Mouse (Mus musculus) adrenal gland, postnatal 14 days (tissue): ENCODE results near the gene Ppp1r9a. TPM values are rescaled to one million over a fixed set of nuclear protein-coding genes. Genes with fewer than 3 reads are reported as not detected.

ENCODE experiments used
- DNase-seq: peaks from one replicate; pipeline ENCODE4 v3.0.0; 2021; ENCODE audit warnings: mixed read lengths
- total RNA-seq: library from RNA; stranded (reverse); gene quantifications from 2 replicates; pipeline ENCODE4 v1.2.3, GENCODE M21; 2021

Gene Ppp1r9a
- total RNA-seq, 1 experiment from 2014 or later: 39.6 TPM

DNA sequence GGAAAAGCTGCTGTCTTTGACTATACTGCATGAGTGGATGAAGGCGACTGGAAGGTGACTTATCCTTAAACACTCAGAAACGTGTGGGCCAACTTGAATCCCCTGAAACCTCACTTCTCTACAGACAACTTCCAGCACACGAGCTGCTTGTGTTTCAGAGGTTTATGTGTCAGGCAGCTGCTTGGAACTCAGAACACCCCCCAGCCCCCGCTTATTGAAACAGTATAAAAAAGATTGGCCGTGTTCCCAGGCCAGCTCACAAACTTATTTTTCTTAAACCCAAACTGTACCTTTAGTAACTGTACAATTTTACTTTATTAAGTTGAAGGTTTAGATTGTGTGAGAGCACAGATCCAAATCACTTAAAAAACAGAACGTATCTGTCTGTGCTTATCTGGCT is 53.9 kb downstream of the Ppp1r9a start:
- DNase-seq: no peak

DNA sequence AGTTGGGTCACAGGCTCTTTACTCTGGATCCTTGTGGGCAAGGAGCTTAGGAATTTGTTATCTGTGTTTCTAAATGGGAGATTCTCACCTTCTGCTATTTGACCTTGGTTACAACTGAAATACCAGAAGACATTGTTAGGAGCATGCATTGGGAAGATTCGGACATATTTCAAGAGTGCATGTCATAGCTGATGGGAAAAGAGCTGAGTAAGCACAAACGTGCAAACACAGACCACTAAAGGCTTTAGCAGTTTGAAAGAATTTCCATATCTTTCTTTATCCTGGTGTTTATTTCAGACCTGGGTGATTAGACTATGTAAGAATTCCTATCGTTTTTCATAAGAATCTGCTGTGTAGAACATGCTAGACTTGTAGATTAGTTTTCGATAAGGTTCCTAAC is 59.5 kb downstream of the Ppp1r9a start:
- DNase-seq: no peak

DNA sequence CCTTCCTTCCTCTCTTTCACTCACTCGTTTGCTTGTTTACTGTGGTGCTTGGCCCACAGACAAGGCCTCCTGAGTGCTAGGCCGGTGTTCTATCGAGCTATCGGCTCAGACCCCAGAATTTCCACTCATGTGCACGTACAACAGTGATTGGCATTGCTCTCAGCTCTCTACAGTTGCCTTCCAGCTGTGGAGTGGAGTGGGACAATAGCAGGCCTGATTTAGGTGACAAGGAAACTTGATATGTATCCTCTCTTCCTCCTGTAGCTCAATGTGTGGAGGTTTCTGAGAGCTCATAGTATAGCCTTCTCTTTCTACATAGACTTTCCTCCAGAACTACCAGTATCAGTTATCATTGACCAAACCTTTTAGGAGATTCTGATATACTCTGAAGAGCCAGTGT is 60.3 kb downstream of the Ppp1r9a start:
- DNase-seq: no peak

DNA sequence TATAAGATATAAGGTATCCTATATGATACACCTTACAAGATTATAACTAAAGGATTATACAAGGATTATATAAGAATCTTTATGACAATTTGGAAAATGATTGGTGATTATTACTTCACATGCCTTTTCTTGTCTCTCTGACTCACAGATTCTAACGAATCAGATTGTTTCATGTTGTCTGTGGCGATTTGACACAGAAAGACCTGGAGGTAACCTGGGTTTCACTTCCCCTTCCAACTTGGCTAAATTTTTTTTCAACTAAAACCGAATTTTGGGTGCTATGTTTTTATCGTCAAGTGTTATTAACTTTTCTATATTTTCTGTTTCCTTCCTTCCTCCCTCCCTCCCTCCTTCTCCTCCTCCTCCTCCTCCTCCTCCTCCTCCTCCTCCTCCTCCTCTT is 64.5 kb downstream of the Ppp1r9a start:
- no peak for DNase-seq

DNA sequence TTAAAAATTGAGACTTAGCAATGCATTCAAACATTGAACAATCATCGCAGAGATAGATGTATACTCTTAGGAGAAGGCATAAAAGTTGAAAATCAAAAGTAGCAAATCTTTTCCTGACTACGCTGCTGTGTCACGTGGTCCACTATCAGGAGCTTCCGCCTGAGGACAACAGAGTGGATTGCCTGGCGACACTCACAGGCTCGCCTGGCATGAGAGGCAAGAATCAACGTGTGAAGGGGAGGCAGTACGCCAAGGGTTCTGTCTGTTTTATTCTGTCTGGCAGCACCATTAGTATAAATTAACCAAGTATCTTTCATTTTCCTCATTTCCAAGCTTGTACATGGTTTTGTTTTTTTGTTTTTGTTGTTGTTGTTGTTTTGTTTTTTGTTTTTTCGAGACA is 68.5 kb downstream of the Ppp1r9a start:
- DNase-seq: no peak

DNA sequence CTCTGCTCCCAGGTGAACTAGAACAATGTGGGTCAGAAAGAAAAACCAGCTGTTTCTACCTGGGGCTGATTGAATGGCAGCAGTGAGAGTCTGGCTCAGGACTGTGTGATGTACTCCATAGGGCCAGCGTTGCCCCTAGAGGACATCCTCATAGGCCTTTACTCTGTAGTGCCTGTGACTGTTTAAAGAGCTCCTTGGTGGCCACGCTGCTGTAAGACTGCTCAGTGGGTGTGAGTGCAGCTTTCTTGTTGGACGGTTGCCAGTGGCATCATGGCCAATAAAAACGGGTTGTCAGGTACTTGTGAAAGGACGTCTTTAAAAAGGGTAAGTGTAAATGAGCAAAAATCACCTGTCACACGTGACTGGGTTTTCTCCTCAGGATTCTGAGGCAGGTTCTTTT is 70.1 kb downstream of the Ppp1r9a start:
- DNase-seq: peak; percentile 46

DNA sequence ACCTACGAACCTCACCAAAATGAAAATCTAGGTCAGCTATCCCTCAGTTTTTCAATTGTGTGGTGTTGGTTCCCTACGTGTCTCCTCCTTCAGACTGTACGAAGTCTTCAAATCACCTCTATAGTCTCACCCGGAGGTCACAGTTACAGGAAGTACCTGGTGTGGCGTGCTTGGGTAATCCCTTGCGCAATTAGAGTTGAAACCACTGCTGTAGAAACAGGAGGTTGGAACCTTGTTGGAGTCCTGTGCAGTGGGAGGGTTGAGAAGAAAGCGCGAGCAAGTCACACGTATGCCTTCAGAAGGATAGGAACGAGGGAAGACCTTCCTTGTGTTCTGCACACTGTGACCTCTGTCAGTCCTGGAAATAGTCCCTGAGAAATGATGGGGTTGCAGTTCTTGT is 70.6 kb downstream of the Ppp1r9a start:
- DNase-seq: peak; percentile 26

DNA sequence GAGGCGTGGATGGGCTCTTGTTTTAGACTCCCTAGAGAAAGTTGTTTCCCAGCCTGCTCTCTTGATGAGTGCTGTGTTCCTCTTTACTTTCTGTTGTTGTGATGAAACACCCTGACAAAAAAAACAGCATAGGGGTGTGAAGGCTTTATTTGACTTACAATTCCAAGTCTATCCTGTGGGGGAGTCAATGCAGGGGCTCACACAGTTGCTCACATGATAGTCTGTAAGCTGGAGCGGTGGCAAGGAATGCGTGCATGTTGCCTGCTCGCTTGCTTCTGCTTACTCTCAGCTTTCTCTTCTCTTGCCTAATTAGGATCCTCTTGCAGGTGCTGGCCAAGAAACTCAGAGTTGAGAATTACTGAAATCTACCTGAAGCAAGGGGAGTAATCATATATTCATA is 74.8 kb downstream of the Ppp1r9a start:
- DNase-seq: no peak

DNA sequence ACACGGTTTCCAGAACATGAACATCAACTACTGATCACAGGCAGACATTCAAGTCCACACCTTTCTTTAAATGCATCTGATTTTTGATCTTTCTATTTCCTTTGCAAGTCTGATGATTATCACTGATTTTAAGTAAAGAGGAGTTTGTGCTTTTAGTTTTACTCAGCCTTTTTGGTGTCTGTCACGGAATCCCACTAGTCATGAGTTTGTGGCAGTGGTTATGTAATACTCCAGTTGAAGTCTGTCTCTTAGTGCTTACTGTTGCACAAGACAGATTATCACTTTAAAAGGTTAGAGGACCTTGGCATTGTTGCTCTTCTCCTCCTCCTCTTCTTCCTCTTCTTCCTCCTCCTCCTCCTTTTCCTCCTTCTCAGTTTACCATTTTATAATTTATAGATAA is 75.5 kb downstream of the Ppp1r9a start:
- DNase-seq: no peak

DNA sequence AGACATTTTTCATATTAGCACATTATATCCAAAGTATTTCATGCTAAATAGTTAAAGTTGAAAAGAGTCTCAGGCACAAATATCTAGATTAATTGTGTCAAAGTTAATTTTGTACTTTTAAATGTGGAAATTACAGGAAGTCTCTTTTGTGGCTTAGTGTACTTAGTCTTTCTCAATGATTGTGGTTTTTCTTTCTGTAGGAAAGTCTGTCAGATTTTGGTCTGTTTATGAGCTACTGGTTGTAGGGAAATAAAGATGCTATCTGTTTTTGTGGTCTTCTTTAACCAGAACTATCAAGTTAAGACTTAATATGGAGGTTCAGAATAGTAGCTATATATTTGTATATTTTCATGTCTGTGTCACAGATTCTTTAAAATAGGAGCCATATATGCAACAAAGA is 76.2 kb downstream of the Ppp1r9a start:
- no peak for DNase-seq

DNA sequence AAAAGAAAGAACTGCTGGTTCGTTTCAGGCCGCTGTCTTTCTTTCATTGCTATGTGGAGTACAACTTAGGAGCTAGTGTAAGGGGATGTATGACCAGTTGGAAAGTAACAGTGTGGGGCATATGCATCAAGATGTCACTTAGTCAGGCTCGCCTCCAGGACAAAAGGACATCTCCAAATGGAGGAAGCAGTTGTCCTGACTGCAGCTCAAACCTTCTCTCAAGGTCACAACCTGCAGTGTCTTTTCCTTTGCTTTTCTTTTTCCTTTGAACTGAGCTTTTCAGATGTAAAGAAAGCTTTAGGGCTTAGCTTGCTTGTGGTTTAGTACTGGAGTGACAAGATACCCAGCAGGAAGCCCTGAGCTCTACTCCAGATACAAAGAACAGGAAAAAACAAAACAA is 77.4 kb downstream of the Ppp1r9a start:
- DNase-seq: no peak

DNA sequence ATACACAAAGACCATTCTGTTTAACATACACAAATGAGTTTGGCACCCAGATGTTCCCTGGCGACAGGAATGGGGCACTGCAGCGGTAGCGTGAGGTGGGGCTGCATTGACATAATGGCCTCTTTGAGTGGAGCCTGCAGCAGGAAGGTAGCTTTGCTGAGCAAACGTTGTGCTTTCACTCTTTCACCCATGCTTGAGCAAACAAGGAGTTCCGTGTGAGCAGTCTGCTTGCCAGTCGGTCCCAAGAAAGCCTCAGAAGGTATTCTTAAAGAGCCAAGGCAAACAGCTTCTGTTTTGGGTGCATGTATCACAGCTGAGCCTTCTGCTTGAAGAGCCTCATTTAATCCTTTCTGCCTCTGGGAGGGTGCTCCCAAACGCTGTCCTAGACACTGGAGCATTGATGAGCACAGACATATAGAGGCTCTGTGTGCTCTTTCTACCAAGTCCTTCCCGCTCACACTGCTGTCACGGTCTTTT is 80.0 kb downstream of the Ppp1r9a start:
- no peak for DNase-seq

DNA sequence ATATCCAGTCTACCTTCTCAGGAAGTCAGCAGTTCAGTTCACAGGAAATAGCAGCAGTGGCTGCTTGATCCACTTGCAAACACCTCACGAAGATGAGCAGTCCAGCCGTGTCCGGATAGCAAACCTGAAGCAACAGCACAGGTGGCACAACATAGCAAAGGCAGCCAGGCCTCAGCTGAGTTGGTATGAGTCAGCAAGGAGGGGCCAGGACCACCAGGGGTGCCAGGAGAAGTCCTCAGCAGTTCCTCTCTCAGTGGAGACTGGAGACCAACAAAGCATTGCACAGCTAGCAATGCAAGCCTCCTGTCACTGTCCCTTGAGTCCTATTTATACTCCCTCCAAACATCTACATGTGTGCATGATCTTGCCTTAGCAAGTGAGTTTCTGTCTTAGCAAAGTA is 83.0 kb downstream of the Ppp1r9a start:
- DNase-seq: no peak

DNA sequence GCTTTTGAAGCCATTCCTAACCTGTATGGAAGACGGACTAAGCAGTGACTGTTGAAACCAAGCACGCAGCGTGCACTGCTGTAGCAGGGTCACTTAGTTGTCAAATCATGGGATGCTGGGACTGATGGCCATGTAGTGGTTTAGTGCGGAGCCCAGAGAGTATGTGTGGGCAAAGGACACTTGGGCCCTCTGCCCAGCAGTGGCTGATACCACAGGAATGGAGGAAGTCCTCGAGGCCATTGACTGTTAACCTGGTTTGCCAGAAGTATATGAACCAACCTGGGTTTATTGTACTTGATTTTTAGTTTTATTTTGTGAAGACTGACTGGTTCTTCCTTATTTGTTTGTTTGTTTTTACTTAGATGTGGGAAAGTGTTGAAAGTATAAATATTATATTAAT is 84.4 kb downstream of the Ppp1r9a start:
- no peak for DNase-seq

DNA sequence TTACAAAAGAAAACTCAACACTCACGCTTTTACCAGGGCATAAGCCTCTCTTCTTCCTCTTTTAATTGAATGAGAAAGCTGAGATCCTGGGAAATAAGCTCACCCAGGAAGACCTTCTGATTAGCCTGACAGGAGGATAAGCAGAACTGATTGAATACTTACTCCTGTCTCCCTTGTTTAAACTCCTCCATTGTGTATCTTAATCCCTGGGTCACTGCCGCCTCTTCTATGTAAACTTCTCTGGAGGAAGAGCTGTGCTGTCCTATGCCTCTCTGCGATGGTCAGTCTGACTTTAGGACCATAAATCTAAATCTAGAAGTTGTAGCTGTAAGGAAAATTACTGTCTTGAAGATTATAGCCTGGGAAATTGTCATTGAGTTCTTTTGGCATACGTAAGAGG is 86.0 kb downstream of the Ppp1r9a start:
- no peak for DNase-seq

DNA sequence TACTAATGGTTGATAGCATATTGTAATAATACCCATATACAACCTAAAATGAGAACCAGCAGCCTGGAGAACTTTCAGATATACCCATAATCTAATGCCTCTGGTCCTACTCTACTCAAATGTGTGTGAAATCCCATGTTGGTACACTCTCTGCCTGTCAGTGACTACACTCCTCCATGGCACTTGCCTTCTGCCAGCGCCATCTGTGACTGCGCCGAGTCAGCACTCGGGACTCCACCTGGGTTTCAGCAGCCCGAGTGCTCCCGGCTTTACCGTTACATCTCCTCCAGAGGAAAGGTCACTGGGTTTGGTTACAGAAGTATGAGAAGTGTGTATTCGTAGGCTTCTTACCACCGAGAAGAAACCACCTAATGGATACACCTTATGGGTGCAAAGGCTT is 89.6 kb downstream of the Ppp1r9a start:
- DNase-seq: no peak

DNA sequence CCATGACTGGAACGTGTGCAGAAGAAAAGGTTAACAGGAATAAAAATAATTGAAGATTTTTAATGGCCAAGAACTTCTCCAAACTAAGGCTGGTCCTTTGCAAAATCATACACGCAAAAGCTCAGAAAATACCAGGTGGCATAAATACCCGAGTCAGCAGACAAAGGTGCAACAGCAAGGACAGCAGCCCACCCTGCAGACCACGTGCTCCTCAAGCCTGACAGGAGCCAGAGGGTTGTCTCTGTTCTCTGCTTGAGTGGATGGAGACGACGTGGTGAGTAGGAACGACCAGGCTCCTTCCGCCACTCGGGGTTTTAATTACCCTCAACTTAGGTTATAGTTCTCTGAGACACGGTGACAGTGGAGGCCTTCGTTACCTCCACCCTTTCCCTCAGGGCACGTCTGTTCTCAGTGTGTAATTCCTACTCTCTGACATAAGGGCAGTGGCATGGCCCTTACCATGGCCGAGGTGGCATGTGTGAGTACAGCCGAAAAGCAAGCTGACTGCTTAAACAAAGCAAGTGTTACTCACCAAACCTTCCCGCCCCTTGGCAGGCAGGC is 91.0 kb downstream of the Ppp1r9a start:
- no peak for DNase-seq

DNA sequence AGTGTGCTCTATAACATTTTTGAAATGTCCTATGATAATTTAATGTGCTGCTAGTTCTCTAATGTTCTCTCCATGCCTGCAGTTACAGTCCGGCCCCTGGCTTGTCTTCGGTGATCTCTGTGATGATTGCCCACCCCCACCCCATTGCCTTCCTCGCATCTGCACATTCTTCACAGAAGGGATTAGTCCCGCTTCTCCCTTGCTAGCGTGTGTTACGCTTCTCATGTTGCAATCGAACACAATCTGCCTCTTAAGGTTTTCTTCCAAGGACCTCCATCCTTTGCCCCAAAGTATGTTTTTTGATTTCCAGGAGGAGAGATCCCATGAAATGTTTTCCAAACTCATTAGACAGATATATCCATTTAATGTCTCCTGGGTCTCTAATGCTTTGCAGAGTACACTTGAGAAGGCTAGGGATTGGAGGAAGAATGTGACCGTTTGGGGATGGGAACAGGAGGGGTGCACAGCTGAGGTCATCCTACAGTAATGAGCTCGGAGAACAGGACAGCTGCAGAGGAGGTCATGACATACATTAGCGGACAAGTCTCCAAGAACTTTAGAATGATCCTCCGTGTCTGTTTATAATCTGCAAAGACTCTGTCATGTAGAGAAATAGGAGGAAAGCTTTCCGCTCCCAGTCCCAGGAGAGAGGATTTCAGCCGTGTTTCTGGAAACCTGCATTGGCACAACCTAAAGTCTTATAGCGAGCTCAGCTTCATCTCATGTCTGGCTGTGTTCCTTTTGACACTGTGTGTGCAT is 91.6 kb downstream of the Ppp1r9a start:
- no peak for DNase-seq

DNA sequence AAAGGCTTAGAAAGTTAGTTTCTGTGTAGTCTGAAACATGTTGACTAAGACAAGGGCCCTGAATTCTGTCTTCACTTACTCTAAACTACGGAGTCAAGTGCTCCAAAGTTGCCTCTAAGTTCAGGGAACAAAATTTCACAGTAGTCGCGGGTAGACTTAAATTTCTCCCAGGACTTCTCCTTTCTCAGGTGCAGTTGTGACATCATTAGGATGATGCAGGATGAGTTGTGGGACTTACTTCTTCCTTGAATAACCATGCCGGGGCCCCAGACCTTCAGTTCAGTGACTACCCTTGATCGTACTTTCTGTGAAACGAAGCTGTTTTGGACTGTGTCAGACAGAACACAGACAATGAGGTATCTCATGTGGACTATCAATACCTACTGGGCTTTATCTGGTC is 94.9 kb downstream of the Ppp1r9a start:
- no peak for DNase-seq

DNA sequence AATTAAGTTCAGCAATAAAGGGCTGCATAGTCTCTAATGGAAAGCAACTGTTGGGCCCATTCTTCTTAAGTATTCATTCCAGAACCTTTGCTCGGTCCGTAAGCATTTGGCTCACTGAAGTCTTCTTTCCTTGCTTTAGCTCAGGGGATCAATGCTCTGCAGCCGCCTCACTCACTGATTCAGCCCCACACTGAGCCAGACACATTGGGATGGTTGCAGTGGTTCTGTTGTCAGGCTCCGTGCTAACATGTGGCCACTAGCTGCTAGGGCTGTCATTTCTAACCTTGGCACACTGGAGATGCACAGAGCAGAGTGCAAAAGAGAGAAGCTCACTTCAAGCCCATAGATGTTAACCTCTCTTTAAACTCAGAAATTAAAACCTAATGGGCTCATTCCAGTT is 96.2 kb downstream of the Ppp1r9a start:
- DNase-seq: no peak

DNA sequence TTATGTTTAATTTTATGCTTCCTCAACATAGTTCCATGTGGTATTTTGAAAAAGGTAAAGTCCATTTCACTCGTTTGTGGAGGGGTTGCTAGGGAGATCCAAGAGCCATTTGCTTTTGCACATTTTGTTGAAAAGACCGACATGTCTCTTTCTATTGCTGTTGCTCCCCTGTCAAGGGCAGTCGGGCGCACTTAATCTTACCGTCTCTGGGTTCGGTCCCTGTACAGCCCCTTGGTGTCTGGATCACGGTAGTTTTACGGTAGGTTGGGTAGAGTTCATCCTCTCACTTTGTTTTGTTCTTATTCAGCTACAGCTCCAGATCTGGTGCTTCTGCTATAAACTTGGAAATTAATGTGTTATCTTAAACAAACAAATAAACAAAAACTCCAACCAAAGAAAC is 98.1 kb downstream of the Ppp1r9a start:
- DNase-seq: no peak

DNA sequence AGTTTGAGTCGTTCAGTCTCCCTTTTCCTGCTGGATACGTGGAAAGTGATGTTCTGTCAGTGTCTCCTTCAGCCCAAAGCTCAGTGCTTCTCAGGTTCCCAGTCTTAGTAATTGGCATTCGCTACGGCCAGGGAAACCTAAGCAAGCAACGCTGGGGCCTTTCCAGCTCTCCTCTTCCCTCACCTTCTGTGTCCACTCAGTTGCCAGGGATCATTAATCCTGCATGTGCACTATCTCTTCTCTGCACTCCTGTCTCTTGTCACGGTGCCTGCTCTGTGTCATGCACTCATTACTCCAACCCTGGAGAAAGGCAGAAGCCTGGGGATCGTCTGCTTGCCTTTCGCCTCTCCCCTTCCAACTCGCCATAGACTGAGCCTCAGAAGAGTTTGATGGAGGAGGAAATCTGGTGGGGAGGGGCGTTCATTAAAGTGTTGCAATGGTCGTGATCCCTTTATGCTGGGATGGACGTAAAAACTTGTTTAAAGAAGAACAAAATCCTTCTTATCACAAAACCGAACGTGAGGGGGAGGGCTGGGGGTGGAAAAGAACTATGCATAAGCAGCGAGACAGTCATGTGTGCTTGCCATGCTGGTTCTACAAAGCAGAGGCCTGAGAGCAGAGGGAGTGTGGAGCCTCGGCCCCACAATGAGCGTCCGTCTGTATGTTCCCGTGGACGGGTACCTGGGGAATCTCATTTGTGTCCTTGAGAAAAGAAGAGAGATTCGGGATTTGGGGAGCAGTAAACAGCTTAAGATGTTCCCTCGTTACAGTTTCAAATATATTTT is 103.0 kb downstream of the Ppp1r9a start:
- peak; percentile 45 for DNase-seq

DNA sequence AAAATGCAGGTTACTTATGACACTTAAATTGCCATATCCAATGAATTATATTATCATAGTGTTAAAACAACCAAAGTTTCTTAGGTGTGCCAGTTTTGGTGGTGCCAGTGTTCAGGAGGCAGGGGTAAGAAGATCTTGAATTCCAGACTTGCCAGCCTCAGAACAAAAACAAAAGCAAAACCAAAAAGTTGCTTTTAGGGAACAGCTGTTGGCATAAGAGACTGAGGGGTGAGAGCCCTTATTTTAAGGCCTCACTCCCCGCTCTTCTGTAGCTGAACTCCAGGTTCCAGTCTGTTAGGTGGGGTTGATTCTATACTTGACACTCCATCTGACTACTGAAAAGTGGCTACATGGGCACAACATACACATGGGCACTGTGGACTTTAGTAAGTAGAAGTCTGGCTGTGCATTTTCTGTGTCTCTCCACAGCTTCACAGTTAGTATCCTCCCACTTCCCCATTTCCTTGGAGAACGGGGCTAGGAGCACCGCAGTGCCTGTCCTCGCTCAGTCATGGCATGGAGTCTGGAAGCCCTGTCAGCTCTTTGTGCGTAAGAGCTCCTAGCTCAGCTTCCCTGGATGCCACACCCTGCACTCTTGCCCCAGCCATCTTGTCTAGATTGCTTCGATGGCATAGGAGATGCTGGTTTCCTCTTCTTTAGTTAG is 103.7 kb downstream of the Ppp1r9a start:
- DNase-seq: no peak
